Mouse (Mus musculus): ENCODE measurements around the gene Otud7a. TPM values are rescaled to one million over a fixed set of nuclear protein-coding genes. Genes with fewer than 3 reads are reported as not detected.

Otud7a gene
- polyA plus RNA-seq, 1 experiment: 0.20 TPM

DNA sequence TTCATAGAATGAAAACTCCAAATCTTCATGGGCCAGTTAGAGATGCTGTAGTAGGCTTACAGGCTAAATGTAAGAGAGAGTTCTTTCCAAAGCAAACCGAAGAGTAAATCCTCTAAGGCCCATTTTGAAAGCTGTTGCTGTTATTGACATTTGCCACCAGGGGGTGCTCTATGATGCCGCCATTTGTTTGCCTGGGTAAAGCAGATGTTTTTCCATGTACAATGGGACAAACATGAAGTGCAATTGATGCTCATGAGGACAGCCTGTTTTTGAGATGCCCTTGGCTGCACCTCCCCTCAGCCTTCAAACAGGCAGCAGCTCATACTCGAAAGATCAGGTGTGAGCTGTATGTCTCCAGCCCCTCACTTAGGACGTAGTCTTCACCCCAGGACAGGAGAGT lies 307.5 kb downstream of the Otud7a start:
- no peak for TF ChIP-seq POLR2A (IDR thresholded peaks at IDR 0.05; ENCODE audit: low read depth, low read length)
- TF ChIP-seq CTCF (IDR thresholded peaks at IDR 0.05; ENCODE audit: extremely low read depth, insufficient read depth, insufficient read length, insufficient replicate concordance): peak; percentile 48; the same call in 1 of the 2 replicates
- no peaks in the 10 kb centered on the region; the same call in 1 of the 2 replicates for H3K4me1 ChIP-seq (ENCODE audit: control insufficient read depth, insufficient read depth, insufficient read length)
- H3K4me3 ChIP-seq (ENCODE audit: extremely low read depth, insufficient read depth, insufficient read length): no peak overlapping the region
- DNase-seq (ENCODE audit: low read depth in 1 of 2, low spot score in 2 of 2): peak in 1 of 2 experiments; percentile 26
- 41% methylated on average over 4 of the region's 4 CpGs for WGBS
- H3K27me3 ChIP-seq (ENCODE audit: control insufficient read depth, insufficient read depth, low read length): peaks cover 2% of the 10 kb centered on the region
- no peaks in the 10 kb centered on the region for H3K36me3 ChIP-seq (ENCODE audit: control insufficient read depth, insufficient read depth, low read length)
- no peak overlapping the region for H3K27ac ChIP-seq (ENCODE audit: insufficient read depth, low read length)

DNA sequence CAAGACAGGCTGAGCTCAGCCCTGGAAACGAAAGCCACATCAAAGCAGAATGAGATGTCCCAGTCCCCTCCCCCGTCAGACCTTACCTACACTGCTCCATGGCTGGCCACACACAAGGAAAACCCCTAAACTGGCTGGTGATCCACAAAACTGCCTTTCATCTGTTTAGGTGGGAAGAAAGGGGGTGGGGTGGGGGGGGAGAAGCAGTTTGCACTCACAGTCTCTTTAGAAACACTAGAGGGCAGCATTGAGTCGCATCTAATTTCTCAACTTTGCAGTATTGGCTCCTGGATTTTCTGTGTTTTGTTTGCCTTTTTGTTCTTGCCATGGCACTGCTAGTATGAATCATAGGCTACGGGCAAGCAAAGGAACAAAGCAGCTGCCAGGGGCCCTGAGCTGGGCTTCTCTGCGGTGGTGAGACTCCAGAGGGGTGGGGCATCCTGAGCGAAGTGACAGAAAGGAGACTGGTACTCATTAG lies 308.8 kb downstream of the Otud7a start:
- TF ChIP-seq POLR2A (IDR thresholded peaks at IDR 0.05; ENCODE audit: low read depth, low read length) (no peak), CTCF (IDR thresholded peaks at IDR 0.05; ENCODE audit: extremely low read depth, insufficient read depth, insufficient read length, insufficient replicate concordance) (peak; percentile 17; the same call in 1 of the 2 replicates)
- H3K27ac ChIP-seq (ENCODE audit: insufficient read depth, low read length): no peak overlapping the region
- peak in 1 of 2 experiments; percentile 41 for DNase-seq (ENCODE audit: low read depth in 1 of 2, low spot score in 2 of 2)
- H3K36me3 ChIP-seq (ENCODE audit: control insufficient read depth, insufficient read depth, low read length): no peaks in the 10 kb centered on the region
- no peaks in the 10 kb centered on the region; the same call in none of the 2 replicates for H3K4me1 ChIP-seq (ENCODE audit: control insufficient read depth, insufficient read depth, insufficient read length)
- peaks cover 10% of the 10 kb centered on the region for H3K27me3 ChIP-seq (ENCODE audit: control insufficient read depth, insufficient read depth, low read length)
- WGBS: 17% methylated on average over 6 of the region's 6 CpGs
- no peak overlapping the region for H3K4me3 ChIP-seq (ENCODE audit: extremely low read depth, insufficient read depth, insufficient read length)

DNA sequence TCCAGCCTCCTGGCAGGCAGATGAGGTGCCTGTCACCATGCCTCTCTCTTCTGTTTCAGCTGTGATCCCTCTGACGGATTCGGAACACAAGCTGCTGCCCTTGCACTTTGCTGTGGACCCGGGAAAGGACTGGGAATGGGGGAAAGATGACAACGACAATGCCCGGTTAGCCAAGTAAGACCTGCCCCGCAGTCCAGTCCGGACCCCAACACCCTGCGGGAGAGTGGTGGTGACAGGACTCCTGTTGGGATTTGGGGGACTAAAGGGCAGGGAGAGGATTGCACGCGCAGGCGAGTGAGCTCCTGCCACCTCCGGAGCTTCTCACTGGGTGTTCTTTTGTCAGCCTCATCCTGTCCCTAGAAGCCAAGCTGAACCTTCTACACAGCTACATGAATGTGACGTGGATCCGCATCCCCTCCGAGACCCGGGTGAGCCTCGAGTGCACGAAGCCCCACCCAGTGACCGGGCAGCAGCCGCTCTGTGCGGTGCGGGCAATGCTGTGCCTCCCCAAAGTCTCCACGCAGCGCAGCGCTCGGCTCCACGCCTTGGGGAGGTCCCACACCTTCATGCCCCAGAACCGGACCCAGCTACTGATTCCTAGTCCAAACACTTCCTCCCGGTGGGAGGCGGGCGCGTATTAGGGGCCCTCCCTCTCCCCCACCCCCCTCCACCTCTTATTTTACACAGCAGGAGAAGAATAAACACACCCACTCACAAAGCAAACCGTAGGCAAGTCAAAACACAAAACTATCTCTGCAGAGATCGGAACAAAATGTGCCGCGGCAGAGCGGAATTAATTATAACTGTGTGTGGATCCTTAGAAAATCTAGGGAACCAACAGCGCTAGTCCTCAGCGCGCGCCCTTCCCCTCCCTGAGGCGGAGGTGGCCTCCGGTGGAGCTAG lies 310.3 kb downstream of the Otud7a start:
- Histone ChIP-seq H3K27me3 (ENCODE audit: control insufficient read depth, insufficient read depth, low read length) (peaks cover 13% of the 10 kb centered on the region), H3K36me3 (ENCODE audit: control insufficient read depth, insufficient read depth, low read length) (no peaks in the 10 kb centered on the region), H3K27ac (ENCODE audit: insufficient read depth, low read length) (no peak overlapping the region), H3K4me3 (ENCODE audit: extremely low read depth, insufficient read depth, insufficient read length) (peak overlapping the region; percentile 15; the same call in 1 of the 2 replicates), H3K4me1 (ENCODE audit: control insufficient read depth, insufficient read depth, insufficient read length) (no peaks in the 10 kb centered on the region; the same call in none of the 2 replicates)
- DNase-seq (ENCODE audit: low read depth in 1 of 2, low spot score in 2 of 2): no peak
- 7% methylated on average over 43 of the region's 43 CpGs for WGBS
- no peak for TF ChIP-seq POLR2A (IDR thresholded peaks at IDR 0.05; ENCODE audit: low read depth, low read length)
- TF ChIP-seq CTCF (IDR thresholded peaks at IDR 0.05; ENCODE audit: extremely low read depth, insufficient read depth, insufficient read length, insufficient replicate concordance): no peak

DNA sequence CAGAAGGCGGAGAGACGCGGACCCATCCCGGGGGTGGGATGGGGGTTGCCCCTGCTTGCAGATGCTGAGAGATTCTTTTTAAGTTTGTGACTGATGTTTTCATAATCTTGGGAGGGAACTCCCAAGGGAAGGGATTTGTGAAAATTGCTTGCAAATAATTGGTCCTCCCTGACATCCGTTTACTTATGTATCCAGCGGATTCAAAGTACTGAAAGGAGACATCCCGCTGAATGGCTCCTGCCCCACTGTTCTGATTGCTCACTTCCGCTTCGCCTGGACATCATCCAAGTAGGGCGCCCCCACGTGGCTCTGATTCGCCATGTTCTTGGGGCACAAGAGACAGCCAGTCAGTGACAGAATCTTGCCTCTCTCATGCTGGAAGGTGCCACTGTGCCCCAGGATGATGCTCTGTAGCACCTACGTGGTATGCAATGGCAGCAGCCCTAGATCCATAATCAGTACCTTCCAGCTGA lies 311.0 kb downstream of the Otud7a start:
- Histone ChIP-seq H3K36me3 (ENCODE audit: control insufficient read depth, insufficient read depth, low read length) (no peaks in the 10 kb centered on the region), H3K4me1 (ENCODE audit: control insufficient read depth, insufficient read depth, insufficient read length) (no peaks in the 10 kb centered on the region; the same call in none of the 2 replicates), H3K27ac (ENCODE audit: insufficient read depth, low read length) (no peak overlapping the region), H3K4me3 (ENCODE audit: extremely low read depth, insufficient read depth, insufficient read length) (peak overlapping the region; percentile 15; the same call in 1 of the 2 replicates), H3K27me3 (ENCODE audit: control insufficient read depth, insufficient read depth, low read length) (peaks cover 13% of the 10 kb centered on the region)
- peak; percentile 53 to 67 for DNase-seq (ENCODE audit: low read depth in 1 of 2, low spot score in 2 of 2)
- peak; percentile 44; the same call in 1 of the 2 replicates for TF ChIP-seq CTCF (IDR thresholded peaks at IDR 0.05; ENCODE audit: extremely low read depth, insufficient read depth, insufficient read length, insufficient replicate concordance)
- no peak for TF ChIP-seq POLR2A (IDR thresholded peaks at IDR 0.05; ENCODE audit: low read depth, low read length)
- 1% methylated on average over 13 of the region's 13 CpGs for WGBS

DNA sequence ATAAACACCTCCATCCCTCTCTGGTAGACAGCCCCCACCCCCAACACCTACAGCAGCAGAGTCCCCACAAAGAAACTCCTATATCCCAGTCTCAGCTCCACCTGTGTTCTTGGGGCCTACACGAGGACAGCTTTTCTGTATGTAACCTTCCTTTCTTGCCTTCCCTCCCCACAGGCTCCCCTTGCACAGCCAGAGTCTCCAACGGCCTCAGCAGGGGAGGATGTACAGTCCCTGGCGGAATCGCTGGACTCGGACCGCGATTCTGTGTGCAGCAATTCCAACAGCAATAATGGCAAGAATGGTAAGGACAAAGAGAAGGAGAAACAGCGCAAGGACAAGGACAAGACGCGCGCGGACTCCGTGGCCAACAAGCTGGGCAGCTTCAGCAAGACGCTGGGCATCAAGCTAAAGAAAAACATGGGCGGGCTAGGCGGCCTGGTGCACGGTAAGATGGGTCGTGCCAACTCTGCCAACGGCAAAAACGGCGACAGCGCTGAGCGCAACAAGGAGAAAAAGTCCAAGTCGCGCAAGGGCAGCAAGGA lies 312.7 kb downstream of the Otud7a start:
- no peak for TF ChIP-seq CTCF (IDR thresholded peaks at IDR 0.05; ENCODE audit: extremely low read depth, insufficient read depth, insufficient read length, insufficient replicate concordance)
- TF ChIP-seq POLR2A (IDR thresholded peaks at IDR 0.05; ENCODE audit: low read depth, low read length): no peak
- H3K4me3 ChIP-seq (ENCODE audit: extremely low read depth, insufficient read depth, insufficient read length): no peak overlapping the region
- H3K4me1 ChIP-seq (ENCODE audit: control insufficient read depth, insufficient read depth, insufficient read length): no peaks in the 10 kb centered on the region; the same call in none of the 2 replicates
- H3K36me3 ChIP-seq (ENCODE audit: control insufficient read depth, insufficient read depth, low read length): no peaks in the 10 kb centered on the region
- no peak for DNase-seq (ENCODE audit: low read depth in 1 of 2, low spot score in 2 of 2)
- H3K27ac ChIP-seq (ENCODE audit: insufficient read depth, low read length): no peak overlapping the region
- H3K27me3 ChIP-seq (ENCODE audit: control insufficient read depth, insufficient read depth, low read length): peaks cover 13% of the 10 kb centered on the region
- 14% methylated on average over 25 of the region's 25 CpGs for WGBS

DNA sequence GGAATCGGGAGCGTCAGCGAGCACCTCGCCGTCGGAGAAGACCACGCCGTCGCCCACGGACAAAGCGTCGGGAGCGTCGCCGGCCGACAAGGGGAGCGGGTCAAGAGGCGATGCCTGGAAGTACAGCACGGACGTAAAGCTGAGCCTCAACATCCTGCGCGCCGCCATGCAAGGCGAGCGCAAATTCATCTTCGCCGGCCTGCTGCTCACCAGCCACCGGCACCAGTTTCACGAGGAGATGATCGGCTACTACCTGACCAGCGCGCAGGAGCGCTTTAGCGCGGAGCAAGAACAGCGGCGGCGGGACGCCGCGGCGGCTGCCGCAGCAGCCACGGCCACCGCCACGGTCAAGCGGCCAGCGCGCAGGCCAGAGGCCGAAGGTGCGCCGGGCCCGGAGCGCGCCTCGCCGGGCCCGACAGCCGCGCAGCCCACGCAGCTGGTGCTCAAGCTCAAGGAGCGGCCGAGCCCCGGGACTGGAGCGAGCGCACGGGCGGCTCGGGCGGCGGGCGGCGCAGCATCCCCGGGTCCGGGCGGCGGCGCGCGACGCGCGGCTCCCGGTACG lies 313.2 kb downstream of the Otud7a start:
- 3% methylated on average over 83 of the region's 85 CpGs for WGBS
- no peak for DNase-seq (ENCODE audit: low read depth in 1 of 2, low spot score in 2 of 2)
- no peaks in the 10 kb centered on the region; the same call in none of the 2 replicates for H3K4me1 ChIP-seq (ENCODE audit: control insufficient read depth, insufficient read depth, insufficient read length)
- H3K27ac ChIP-seq (ENCODE audit: insufficient read depth, low read length): no peak overlapping the region
- H3K27me3 ChIP-seq (ENCODE audit: control insufficient read depth, insufficient read depth, low read length): peaks cover 13% of the 10 kb centered on the region
- TF ChIP-seq CTCF (IDR thresholded peaks at IDR 0.05; ENCODE audit: extremely low read depth, insufficient read depth, insufficient read length, insufficient replicate concordance): no peak
- no peak for TF ChIP-seq POLR2A (IDR thresholded peaks at IDR 0.05; ENCODE audit: low read depth, low read length)
- no peak overlapping the region for H3K4me3 ChIP-seq (ENCODE audit: extremely low read depth, insufficient read depth, insufficient read length)
- H3K36me3 ChIP-seq (ENCODE audit: control insufficient read depth, insufficient read depth, low read length): no peaks in the 10 kb centered on the region
